Mouse (Mus musculus) heart, adult 2 months (tissue): ENCODE results near the gene Cplx1.

Experiments used
- CTCF ChIP-seq: fragments of 200-600 bp; IDR thresholded peaks from 2 replicates; pipeline ENCODE4 v1.8.1; 2022; ENCODE audit warnings: antibody characterized with exemption, mild to moderate bottlenecking, moderate library complexity
- POLR2A ChIP-seq: fragments of 200-500 bp; IDR thresholded peaks from 2 replicates; pipeline ENCODE4 v1.6.1; 2011; ENCODE audit warnings: mild to moderate bottlenecking, low read depth, low read length, control low read depth; ENCODE audit not compliant: insufficient read depth

DNA sequence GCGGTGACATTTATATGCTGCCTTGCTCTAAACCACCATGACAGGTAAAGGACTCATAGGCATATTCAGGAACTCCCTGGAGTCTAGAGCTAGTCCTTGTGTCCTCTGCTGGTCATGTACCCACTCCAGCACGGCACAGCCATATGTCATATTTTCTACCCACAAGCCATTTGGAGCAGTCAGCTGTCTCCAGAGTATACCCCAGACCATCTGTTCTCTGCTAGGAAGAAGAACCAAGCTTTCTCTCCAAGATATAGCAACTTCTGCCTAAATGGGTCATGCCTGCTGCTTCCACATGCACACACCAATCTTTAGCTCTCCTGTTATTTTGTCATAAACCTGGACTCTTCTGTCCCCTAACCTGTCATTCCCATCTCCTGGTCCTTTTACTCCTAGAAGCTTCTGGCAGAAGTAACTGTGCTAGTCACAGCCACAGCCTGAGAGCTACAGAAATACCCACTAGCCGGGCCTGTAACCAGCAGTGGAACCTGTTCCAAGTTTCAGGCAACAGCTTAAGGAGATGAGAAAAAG is 31.6 kb upstream of the Cplx1 start:
- TF ChIP-seq CTCF (no peak), POLR2A (no peak)
